Mouse (Mus musculus): ENCODE data around the gene Tbx4.

Tbx4 gene

DNA sequence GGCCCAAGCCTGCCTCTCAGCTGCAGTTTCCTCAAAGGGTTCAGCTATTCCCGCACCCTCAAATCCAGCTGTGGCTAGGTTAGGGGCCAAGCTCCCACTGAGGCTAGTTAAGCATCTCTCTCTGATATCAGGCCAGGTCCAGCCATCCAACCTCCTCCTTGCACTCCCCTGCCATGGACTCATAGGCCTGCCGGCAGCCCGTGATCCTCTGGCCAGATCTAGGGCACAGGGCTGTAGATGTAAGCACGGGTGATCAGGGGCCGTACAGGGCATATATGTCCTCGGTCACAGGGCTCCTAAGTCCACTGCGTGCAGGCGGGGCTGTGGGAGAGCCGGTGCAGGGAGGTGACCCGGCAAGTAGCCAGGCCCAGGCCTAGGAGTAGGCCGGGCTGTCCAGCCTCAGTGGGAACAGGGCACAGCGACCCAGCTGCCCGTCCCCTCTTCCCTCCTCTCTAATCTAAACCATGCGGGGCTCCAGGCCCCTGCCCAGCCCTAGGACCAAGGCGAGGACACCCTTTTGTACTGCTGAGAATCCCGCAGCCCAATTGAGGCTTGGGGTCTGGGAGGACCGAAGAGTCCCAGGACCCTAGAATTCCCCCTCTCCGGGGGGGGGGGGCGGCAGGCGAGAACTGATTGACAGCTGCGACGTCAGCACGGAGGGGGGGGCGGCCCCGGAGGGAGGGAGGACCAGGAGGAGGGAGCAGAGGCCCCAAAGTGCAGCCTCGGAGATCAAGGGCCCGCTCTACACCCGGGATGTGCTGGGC lies at the start of gene Tbx4:
Gene Tbx4, plus strand, starts transcription at position 758 of the 764 bp plus-strand sequence.
- DNase-seq (ENCODE audit: low read depth, low spot score) = no peak

DNA sequence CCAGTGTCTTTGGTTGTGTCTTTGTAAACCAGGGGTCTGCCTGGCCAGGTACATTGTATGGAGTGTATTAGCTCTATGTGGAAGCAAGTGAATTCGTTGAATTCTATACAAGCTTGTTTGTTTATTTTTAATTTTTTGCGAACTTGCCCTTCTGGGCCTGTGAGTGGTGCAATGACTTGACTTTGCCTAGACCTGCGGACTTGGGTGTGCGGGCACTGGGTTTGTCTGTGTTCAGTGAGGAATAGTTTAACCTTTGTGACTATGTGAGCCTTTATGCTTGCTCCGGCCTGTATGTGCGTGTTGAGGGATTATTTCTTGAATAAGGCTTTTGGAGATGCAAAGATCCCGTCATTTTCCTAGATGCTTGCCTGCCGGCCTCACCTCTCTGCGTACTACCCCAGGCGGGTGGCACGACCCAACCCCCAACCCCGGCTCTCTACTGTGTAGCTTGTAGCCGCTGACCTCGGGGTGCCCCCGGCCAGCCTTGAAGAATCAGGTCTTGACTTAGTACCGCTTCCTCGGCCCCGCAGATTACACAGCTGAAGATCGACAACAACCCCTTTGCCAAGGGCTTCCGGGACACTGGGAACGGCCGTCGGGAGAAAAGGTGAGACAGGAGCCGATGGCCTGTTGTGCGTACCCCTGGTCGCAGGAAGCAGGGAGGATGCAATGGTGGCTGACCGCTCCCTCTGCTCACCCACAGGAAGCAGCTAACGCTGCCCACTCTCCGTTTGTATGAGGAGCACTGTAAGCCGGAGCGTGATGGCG lies 49.5 kb upstream of the Tbx4 start:
- DNase-seq (ENCODE audit: low read depth, low spot score) = no peak

DNA sequence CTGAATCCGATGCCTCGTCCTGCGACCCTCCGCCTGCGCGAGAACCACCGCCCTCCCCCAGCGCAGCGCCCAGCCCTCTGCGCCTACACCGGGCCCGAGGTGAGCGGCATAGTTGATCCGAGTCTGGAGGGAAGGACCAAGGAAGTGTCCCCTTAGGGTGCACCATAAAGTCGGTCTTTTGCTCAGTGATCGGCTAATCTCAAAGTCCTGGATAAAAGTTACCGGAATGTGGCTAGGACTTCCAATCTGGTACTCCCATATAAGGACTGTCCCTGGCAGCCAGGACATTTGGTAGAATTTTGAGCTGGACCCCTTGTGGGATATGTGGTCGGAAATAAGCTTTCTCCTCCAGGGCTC lies 49.0 kb upstream of the Tbx4 start:
- DNase-seq (ENCODE audit: low read depth, low spot score) = no peak

DNA sequence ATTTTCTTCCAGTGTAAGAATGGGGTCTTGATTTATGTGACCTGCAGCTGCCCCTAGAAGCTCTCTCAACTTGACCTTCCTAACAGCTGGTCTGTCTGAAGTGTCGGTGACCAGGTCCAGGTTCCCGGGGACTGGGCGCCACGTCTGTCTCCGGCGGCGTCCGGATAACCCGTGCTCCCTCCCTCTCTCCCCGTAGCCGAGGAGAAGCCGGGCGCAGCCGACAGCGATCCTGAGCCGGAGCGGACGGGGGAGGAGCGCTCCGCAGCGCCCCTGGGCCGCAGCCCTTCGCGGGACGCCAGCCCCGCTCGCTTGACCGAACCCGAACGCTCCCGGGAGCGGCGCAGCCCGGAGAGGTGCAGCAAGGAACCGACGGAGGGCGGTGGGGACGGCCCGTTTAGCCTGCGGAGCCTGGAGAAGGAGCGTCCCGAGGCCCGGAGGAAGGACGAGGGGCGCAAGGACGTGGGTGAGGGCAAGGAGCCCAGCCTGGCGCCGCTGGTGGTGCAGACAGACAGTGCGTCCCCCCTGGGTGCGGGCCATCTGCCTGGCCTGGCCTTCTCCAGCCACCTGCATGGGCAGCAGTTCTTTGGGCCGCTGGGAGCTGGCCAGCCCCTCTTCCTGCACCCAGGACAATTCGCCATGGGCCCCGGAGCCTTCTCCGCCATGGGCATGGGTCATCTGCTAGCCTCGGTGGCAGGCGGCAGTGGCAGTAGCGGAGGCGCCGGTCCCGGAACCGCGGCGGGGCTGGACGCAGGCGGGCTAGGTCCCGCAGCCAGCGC lies 48.4 kb upstream of the Tbx4 start:
- no peak for DNase-seq (ENCODE audit: low read depth, low spot score)

DNA sequence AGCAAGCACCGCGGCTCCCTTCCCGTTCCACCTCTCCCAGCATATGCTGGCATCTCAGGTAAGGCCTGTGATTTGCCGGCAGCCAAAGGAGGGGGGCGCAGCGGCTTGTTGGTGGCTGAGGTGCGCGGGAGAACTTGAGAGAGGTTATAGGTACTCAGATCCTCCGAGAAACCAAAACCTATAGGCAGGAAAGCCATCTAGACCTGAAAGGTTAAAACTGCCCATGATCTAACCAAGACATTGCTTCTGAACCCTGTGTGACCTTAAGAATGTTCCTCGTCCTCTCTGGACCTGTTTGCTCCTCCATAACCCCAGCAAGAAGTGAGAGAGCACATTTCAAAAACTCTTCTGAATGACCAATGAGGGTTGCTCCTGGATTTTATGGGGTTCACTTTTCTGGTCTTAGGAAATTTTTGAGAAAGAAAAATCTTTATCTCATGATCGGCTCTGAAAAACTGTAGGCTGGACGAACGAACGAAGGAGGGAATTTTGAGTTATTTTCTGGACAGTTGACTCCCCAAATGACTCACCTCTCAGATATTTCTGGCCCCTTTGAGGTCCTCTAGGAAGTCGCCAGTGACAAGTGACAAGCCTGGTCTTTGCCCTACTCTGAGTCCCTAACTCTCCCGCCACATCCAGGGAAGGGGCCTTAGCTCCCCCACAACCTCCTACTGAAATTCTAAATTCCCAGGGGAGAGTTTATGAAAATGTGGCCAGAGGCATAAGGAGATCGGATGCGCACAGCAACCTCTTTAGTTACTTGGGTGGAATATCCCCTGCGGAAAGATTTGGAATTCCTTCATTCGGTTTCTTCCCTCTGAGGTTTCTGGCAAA lies 47.6 kb upstream of the Tbx4 start:
- DNase-seq (ENCODE audit: low read depth, low spot score) = no peak

DNA sequence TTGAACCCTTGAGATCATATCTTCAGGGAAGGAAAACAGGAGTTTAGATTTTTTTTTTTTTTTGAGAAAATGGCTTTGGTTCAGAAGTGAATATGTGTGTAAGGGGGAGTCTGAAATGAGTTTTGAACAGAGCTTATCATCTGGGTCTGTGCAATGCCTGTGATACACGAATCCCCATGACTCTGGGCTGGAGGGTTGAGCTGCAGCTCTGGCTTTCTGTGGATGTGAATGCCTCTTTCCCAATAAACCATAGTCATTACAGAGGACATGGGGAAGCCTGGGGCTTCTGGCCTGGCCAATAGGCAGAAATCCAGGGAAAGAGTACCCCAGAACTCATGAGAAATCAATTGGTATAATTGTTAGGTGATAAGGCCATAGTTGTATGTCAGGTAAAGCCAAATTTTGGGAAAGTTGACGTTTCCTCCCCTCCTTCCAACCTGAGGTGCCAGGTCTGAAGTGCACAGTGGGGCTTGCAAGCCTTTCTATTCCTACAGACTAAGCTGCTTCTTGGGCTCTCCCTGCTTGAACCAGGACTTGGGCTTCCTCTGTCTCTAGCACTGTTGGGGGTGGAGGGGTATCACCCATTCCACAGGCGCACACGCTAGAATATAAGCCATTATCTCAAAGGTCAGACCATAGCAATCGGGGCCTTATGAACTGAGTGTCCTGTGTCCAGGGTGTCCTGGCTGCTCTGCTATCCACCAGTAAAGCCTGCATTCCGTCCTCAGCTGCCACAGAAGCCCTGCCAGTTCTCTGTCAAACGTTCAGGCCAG lies 46.8 kb upstream of the Tbx4 start:
- no peak for DNase-seq (ENCODE audit: low read depth, low spot score)

DNA sequence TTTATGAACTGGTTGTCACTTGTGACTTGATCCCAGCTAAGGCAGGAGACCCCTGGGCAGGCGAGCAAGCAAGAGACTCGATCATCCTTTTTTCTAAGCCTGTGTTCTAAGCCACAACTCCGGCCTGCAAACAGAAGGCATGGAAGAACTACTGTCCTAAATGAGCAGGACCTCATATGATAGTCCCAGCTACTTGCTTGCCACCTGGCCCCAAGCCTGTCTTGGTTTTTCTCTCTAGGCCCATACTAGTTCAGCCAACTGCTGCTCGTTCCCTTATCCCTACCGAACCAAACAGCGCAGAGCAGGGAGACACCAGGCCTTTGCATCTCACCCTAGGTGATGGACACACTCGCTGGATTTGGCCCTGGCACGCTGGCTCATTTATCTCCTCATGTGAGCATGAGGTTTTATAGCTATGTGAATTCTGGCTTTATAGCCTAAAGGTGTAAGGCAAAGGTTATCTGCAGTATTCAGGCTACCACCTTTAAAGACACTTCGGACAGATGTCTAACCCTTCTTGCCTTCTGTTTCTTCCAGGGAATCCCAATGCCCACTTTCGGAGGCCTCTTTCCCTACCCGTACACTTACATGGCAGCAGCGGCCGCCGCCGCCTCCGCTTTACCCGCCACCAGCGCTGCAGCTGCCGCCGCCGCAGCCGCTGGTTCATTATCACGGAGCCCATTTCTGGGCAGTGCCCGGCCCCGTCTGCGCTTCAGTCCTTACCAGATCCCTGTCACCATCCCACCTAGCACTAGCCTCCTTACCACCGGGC lies 46.0 kb upstream of the Tbx4 start:
- no peak for DNase-seq (ENCODE audit: low read depth, low spot score)

DNA sequence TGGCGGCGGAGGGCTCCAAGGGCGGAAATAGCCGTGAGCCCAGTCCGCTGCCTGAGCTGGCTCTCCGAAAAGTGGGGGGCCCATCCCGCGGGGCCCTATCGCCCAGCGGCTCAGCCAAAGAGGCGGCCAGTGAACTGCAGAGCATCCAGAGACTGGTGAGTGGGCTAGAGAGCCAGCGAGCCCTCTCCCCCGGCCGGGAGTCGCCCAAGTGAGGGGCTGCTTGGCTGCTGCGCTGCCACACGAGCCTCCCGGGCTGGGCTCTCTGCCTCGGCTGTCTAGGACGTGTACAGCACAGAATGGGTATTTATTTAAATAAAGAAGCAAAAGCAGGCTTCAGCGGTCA lies 45.4 kb upstream of the Tbx4 start:
- no peak for DNase-seq (ENCODE audit: low read depth, low spot score)

DNA sequence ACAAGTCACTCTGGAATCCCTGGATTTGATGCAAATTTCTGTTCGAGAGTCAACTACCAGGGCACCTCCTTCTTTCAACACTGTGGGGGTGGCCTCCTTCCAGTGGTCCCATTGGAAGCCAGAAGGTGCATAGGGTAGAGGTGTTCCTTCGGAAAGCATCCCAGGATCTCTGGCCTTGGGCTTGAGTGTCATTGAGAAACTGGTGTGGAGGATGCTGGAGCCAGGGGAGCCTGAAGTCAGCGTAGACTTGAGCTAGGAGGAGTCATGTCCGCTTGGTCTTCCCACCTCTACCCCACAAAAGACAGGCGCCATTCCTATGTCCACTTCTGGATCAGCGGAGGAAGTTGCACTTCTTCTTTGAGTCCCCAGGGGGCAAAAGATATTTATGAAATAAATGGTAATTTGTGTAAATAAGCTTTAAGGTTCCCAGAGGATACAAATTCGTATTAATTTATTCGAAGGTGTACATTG lies 45.0 kb upstream of the Tbx4 start:
- DNase-seq (ENCODE audit: low read depth, low spot score) = no peak

DNA sequence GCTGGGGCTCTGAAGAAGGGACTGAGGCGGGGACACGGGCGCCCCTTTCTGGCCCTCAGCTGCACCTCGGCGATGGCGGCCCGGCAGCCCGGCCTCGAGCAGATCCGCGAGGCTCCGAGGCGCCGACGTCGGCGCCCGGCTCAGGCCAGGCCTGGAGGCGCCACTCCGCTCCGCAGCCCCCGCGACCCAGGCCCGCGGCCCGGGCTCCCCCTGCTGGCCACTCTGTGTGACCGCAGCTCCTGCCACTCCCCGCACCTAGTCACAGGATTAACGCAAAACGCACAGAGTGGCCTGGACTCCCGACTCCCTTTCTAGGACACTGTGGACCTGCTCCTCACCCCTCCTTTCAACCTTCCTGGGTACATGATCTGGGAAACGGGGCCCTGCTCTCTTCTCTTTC lies 44.2 kb upstream of the Tbx4 start:
- peak; percentile 72 for DNase-seq (ENCODE audit: low read depth, low spot score)

DNA sequence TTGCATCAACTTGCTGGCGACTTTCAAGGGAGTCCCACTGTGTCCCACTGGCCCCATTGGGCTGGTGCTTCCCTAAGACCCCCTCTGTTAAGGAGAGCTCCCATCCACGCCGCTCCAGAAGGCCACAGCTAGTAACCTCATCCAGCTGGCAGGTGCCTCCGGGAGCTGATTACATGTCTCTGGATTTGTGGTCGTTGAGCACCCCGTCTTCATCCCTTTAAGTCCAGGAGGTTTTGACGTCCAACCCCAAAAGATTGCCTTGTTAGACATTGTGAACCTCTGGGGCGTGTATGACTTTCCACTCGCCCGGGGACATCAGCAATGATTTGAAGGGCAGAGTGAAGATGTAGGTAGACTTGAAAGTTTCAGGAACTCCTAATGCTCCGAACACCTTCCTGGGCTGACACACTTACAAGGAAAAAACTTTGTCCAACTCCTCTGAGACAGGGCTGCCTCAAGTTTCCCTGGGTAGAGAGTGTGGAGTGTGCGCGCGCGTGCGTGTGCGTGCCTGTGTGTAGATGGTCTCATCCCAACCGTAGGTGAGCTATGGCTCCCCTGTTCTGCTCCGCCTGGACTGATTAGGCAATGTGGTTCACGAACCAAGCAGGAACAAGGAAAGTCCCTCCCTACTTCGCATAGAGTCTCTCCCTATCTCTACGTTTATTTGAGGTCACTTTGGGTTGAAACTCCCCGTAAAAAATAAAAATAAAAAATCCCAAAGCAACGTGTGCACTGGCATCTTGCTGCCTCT lies 43.5 kb upstream of the Tbx4 start:
- no peak for DNase-seq (ENCODE audit: low read depth, low spot score)

DNA sequence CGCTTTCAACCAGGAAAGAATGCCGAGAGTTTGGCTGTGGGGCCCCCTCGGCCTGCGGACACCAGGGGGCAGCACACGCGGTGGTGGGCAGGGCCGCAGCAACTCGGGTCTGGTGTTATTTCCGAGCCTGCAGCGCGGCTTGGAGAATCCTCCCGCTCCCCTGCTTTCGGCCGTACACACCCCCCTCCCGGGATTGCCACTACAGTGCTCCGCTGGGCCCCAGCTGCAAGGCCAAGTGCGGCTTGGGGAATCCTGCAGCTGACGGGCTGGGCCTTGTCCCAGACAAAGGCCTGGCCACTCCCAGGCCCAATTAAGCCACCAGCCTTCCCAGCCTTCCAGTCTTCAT lies 42.9 kb upstream of the Tbx4 start:
- peak; percentile 69 for DNase-seq (ENCODE audit: low read depth, low spot score)

DNA sequence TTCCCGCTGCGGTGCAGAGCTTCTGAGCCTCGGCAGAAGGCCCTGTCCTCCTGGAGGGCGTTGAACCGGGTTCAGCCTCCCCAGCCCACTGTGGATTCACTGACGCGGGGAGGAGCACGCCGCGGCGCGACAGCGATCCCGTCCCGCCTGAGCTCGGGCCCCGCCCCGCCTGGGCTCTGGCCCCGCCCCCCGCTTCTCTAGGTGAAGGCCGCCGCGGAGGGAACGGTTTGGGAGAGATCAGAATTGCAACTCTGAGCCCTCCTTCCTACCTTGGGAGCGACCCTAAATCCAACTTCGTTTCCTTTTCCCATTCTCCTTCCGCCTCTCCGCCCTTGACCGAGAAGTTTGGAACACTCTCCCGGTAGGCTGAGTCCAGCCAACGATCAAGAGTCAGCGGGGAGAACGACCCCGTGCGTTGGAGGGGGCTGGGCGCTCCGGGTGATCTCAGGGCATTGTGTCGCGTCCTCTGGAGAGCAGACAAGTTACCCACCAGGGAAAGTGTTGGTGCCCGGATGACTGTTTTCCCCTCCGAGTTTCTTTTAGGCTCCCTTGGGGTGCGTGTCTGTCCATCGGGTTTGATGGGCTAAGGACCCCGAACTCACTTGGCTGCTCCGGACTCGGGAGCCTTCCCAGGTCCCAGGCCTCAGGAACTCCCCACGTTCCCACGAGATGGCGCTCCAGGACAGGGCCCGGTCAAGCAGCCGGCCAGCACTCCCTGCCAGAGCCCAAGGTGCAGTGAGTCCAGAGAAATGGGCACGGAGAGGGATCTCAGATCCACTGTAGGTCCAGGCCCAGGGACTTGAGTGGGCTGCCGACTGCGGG lies 41.9 kb upstream of the Tbx4 start:
- peak; percentile 87 for DNase-seq (ENCODE audit: low read depth, low spot score)

DNA sequence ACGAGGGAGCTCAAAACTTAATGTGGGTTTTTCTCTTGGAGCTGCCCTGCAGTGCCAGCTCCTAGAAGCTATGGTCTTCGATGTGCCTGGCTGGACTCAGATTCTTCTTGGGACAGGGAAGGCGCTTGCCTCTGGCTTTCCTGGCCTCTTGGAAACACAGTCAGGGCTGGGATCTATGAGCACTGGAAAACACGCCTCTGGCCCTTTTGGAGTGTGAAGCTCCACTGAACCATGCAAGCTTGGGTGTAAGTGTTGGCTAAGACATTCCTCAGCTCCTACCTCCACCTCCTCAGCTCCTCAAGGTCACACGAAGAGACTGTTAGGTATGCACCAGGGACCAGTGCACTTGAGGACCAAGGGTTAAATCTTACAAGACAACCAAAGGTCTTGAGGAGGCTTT lies 41.3 kb upstream of the Tbx4 start:
- no peak for DNase-seq (ENCODE audit: low read depth, low spot score)

DNA sequence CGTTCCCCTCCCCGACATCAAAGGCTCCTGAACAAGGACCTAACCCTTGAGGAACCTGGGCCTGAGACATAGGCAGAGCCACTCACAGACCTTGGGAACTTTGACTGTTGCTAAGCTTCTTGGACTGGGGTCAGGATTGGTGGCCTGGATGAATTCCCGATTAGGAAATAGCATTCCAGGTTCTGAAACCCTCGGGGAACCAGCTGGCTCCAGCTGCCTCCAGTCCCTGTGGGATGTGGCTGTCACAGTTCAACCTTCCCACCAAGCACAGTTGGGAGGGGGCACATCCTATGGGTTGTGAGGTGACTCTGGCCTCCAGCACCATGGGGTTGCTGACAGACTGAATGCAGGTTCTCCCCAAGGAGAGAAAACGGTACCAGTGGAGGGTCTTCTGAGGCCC lies 40.3 kb upstream of the Tbx4 start:
- DNase-seq (ENCODE audit: low read depth, low spot score) = no peak

DNA sequence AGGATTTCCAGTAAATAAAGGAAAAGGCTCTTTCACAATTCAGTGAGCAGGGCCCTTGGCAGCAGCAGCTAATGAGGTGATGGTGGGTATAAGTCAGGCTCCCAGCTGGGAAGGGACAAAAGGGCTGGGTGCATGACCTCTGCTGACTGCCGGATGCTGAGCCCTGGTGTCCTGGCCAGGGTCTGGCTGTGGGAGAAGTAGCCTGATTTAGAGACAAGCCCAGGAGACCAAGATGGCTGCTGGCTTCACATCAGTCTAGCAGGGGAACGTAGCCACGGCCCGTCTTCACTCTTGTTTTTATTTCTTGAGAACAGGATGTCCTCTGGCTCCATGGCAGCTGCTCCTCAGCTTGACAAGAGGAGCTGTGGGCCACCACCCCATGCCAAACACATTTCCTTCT lies 39.7 kb upstream of the Tbx4 start:
- no peak for DNase-seq (ENCODE audit: low read depth, low spot score)

DNA sequence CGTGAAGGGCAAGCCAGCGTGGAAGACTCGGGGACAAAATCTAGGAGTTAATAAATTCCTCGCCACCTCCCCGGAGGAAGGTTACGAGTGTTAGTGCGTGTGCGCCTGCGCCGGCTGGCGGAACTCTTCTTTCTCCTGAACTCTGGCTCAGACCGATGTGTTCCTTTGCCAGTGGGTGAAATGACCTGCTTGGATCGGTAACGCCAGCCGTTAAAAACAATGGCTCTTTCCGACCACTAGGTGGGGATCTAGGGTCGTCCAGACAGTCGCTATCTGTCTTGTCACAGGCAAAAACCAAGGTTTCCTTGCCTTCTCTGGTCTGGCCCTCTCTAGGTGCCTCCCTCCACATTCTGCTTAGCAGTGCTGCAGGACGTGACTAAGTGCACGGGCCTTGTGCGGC lies 37.2 kb upstream of the Tbx4 start:
- DNase-seq (ENCODE audit: low read depth, low spot score) = peak; percentile 84

DNA sequence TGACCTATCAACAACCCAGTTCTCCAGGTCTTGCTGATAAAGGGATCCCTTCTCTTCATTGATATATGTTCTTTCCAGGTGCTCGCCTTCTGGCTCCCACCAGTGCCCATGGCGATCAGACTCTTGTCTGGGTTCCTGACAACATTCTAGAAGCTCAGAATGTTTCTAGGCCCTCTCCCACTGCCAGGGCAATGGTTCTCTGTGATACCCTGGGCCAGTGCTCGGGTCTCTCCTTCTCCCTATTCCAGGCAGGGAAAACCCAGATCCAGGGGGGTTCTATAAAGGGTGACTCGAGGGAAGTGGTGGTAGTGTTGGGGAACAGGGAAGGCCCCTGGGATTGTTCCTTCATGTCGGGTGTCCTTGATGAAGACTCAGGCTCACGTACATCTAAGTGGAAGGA lies 36.0 kb upstream of the Tbx4 start, which contains the start of gene Gm11444:
Gene Gm11444, minus strand, starts transcription at position 101 of the 400 bp plus-strand sequence.
- DNase-seq (ENCODE audit: low read depth, low spot score) = no peak

DNA sequence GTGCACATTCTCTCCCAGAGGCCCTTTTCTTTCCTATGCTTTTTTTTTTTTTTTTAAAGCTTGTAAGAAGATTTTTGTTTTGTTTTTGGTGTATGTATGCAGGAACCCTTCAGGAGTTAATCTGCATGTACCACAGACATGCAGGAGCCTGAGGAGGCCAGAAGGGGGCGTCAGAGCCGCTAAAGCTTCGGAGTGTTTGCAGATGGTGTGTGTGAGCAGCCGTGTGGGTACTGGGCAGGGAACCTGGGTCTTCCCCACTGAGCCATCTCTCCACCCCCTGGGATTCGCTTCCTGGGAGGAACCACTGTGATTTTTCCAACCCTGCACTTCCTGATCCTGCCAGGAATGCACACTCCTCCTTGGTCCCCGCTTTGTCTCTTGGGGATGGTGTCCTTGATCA lies 35.5 kb upstream of the Tbx4 start:
- no peak for DNase-seq (ENCODE audit: low read depth, low spot score)

Measured in embryo, embryonic 11.5 days (tissue).